Mouse (Mus musculus): Measurements from ENCODE around the gene Loxl1.

DNA sequence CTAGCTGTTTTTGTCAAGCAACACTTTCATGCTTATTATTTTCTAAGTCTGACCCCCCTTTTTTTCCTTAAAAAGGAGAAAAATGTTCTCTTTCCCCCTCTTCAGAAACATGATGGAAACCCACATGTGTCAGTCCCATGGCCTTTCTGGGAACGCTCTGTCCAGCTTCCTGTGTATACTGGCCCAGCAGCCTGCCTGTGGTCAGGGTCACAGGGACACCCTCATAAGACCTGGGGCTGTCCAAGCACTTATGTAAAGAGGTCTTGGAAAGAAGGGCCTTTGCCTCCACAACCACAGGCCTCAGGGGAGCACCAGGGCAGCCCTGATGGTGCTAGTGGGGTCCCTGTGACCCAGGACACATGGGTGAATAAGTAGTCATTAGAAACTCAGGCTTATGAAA lies 23.9 kb downstream of the Loxl1 start:
- no peak for TF ChIP-seq ZKSCAN1 (IDR thresholded peaks at IDR 0.05; ENCODE audit: borderline replicate concordance, low read depth, low read length)
- no peak for TF ChIP-seq HCFC1 (IDR thresholded peaks at IDR 0.05; ENCODE audit: low read depth, low read length)
- TF ChIP-seq POLR2A (IDR thresholded peaks at IDR 0.05; ENCODE audit: low read depth, low read length) = no peak
- TF ChIP-seq BHLHE40 (IDR thresholded peaks at IDR 0.05; ENCODE audit: low read depth, low read length) = no peak

All from CH12.LX (cell line).